11 mouse cellular contexts compared by ENCODE assay signal in the genomic region with DNA sequence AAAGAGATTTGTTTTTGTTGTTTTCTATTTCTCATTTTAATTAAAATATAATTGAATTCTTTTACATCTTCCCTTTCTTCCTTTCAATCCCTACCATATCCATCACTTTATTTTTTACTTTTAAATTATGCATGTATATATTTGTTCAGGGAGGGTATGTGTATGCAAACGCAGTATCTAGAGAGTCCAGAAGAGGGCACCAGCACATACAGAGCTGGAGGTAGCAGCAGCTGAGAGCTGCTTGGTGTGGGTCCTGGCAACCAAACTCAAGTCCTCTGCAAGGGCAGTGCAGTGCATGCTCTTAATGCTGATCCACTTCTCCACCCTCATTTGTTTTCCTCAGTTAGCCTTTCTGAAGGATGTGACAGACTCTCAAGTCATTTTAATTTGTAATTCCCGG.
DNase-seq lines count a peak whose midpoint lies in the region; ATAC-seq and TF ChIP-seq lines count a peak whose summit lies in the region.
"Had no signal": no experiment of that assay in that cellular context is flagged by ENCODE, and none has a peak within 500 bp of the region (broad histone marks: within the 10 kb centered on the region; RNA-seq: fewer than 3 reads in every experiment).

No protein-coding gene starts in this region.

- H3K4me3 ChIP-seq in ES-E14 (ENCODE audit: insufficient read depth in 1 of 2, low read depth in 1 of 2, low read length in 2 of 2, poor library complexity in 1 of 2, severe bottlenecking in 1 of 2), result no peak overlapping the region
- no peak overlapping the region for H3K4me3 ChIP-seq in embryonic fibroblast, embryonic 13.5 days (ENCODE audit: insufficient read depth, low read length)
- H3K4me3 ChIP-seq: limb, embryonic 12.5 days; neural tube, embryonic 12.5 days had no signal

- in situ Hi-C loops in ES-E14 (cut with MboI; ENCODE audit: low sequenced_read_pairs in 2 of 2, unreplicated experiment in 2 of 2), result loop anchor here in 1 of 2 experiments (25.0 kb wide), 1 partner anchor 201 kb away; no protein-coding TSS in a partner anchor

- no peaks in the 10 kb centered on the region for H3K4me1 ChIP-seq in ES-E14 (ENCODE audit: control insufficient read depth in 2 of 2, insufficient read depth in 2 of 2, low read length in 2 of 2, poor library complexity in 1 of 2)
- no peaks in the 10 kb centered on the region for H3K4me1 ChIP-seq in embryonic fibroblast, embryonic 13.5 days (ENCODE audit: control insufficient read depth, insufficient read depth, low read length)
- H3K4me1 ChIP-seq: limb, embryonic 12.5 days; neural tube, embryonic 12.5 days had no signal

- peak; percentile 18; the same call in 1 of the 2 replicates for TF ChIP-seq CTCF in embryonic fibroblast, embryonic 13.5 days (IDR thresholded peaks at IDR 0.05; ENCODE audit: borderline replicate concordance, insufficient read depth, low read length)

- no peaks in the 10 kb centered on the region for H3K9me3 ChIP-seq in ES-E14 (ENCODE audit: control insufficient read depth, insufficient read depth, low read depth, low read length)
- H3K9me3 ChIP-seq: limb, embryonic 12.5 days; neural tube, embryonic 12.5 days had no signal

- H3K36me3 ChIP-seq in ES-E14 (ENCODE audit: control insufficient read depth, insufficient read depth, low read length, poor library complexity, severe bottlenecking), result no peaks in the 10 kb centered on the region
- H3K36me3 ChIP-seq: limb, embryonic 12.5 days; neural tube, embryonic 12.5 days had no signal

- no peak for TF ChIP-seq POLR2A in embryonic fibroblast, embryonic 13.5 days (IDR thresholded peaks at IDR 0.05; ENCODE audit: low read depth, low read length)

- no peak overlapping the region for H3K27ac ChIP-seq in ES-E14 (ENCODE audit: insufficient read depth, low read depth, low read length, poor library complexity, severe bottlenecking)
- H3K27ac ChIP-seq in embryonic fibroblast, embryonic 13.5 days (ENCODE audit: insufficient read depth, low read length), result no peak overlapping the region
- H3K27ac ChIP-seq: limb, embryonic 12.5 days; neural tube, embryonic 12.5 days had no signal

- peak; percentile 26 to 47 for DNase-seq in cerebellum, postnatal 14 days
- DNase-seq in cerebellum, adult 8-10 months, result no peak
- peak; percentile 6 to 19 for DNase-seq in left cerebral cortex, adult 18-20 months (ENCODE audit: low spot score in 2 of 2)
- DNase-seq in left cerebral cortex, adult 8-10 months (ENCODE audit: low spot score in 2 of 2), result no peak
- peak; percentile 16 for DNase-seq in ES-E14 (ENCODE audit: low read depth, low spot score)
- DNase-seq in spleen, adult 12 weeks (ENCODE audit: low spot score), result no peak
- DNase-seq: B cell, adult 2 months had no signal

- no peak overlapping the region for H3K9ac ChIP-seq in ES-E14 (ENCODE audit: insufficient read depth, low read depth, low read length, poor library complexity, severe bottlenecking)
- H3K9ac ChIP-seq: limb, embryonic 12.5 days; neural tube, embryonic 12.5 days had no signal

- no peak for ATAC-seq in frontal cortex, adult (ENCODE audit: low TSS enrichment)

TF ChIP-seq in ES-E14, 5 proteins besides CTCF, POLR2A, EP300 and RAD21:
- peak; percentile 71; the same call in 1 of the 2 replicates for TF ChIP-seq ZC3H11A (IDR thresholded peaks at IDR 0.05; ENCODE audit: borderline replicate concordance, low read depth, low read length)
- TF ChIP-seq ZNF384 (IDR thresholded peaks at IDR 0.05; ENCODE audit: low read depth, low read length), result no peak

Comparison
In these comparisons a context has a peak if more than half of its experiments do, and no peak if none do; other contexts are left out.
1. DNase-seq: peak in cerebellum, postnatal 14 days (2 of 2), left cerebral cortex, adult 18-20 months (2 of 2) and ES-E14 (single experiment); none in cerebellum, adult 8-10 months (single experiment), left cerebral cortex, adult 8-10 months (0 of 2) and spleen, adult 12 weeks (single experiment).